In genomic region chr8:122989976-122990375, GRCm38 (mm10) we compare ENCODE assay signal across 18 mouse cellular contexts. TPM values are rescaled to one million over a fixed set of nuclear protein-coding genes. Genes with fewer than 3 reads are reported as not detected.
A peak's percentile ranks its signal among the peaks of the same experiment; 100 is the strongest.
DNase-seq lines count a peak whose midpoint lies in the region; ATAC-seq lines count a peak whose summit lies in the region.
"Had no signal": no experiment of that assay in that cellular context is flagged by ENCODE, and none has a peak within 500 bp of the region (broad histone marks: within the 10 kb centered on the region; RNA-seq: fewer than 3 reads in every experiment).

No protein-coding gene starts in this region.

- H3K27ac ChIP-seq in brown adipose tissue, adult 24 weeks (replicated peaks; ENCODE audit: low read depth, low read length), result 0 out of 2 replicates have a peak overlapping the region, but pooled peaks have one; percentile 27
- no peak overlapping the region for H3K27ac ChIP-seq in hindbrain, embryonic 14.5 days
- H3K27ac ChIP-seq: hindbrain, embryonic 10.5 days; liver, embryonic 14.5 days; neural tube, embryonic 13.5 days had no signal

- peak overlapping the region; percentile 65 for H3K4me3 ChIP-seq in megakaryocyte, embryonic 14.5 days (replicated peaks)
- H3K4me3 ChIP-seq in brown adipose tissue, adult 24 weeks (ENCODE audit: insufficient read depth, low read depth, low read length), result no peak overlapping the region
- no peak overlapping the region for H3K4me3 ChIP-seq in hindbrain, embryonic 14.5 days (replicated peaks; ENCODE audit: low read length)
- H3K4me3 ChIP-seq: hindbrain, embryonic 10.5 days; neural tube, embryonic 13.5 days had no signal

- no peak overlapping the region for H3K4me2 ChIP-seq in hindbrain, embryonic 14.5 days (replicated peaks)
- H3K4me2 ChIP-seq: neural tube, embryonic 13.5 days had no signal

- 91% methylated on average over 2 of the region's 2 CpGs for WGBS in hindbrain, embryonic 14.5 days

- ATAC-seq in megakaryocyte, adult 5-6 weeks (ENCODE audit: poor library complexity, severe bottlenecking), result no peak
- no peak for ATAC-seq in hindbrain, embryonic 14.5 days (ENCODE audit: low FRiP score)
- ATAC-seq: forebrain, embryonic 14.5 days; midbrain, embryonic 16.5 days; Patski had no signal

- H3K36me3 ChIP-seq in megakaryocyte, embryonic 14.5 days (replicated peaks; ENCODE audit: low read length), result peaks cover 8% of the 10 kb centered on the region
- H3K36me3 ChIP-seq in hindbrain, embryonic 14.5 days (replicated peaks; ENCODE audit: control insufficient read depth, insufficient read depth), result no peaks in the 10 kb centered on the region
- H3K36me3 ChIP-seq: hindbrain, embryonic 10.5 days; neural tube, embryonic 13.5 days had no signal

- no peaks in the 10 kb centered on the region for H3K27me3 ChIP-seq in megakaryocyte, embryonic 14.5 days (replicated peaks)
- H3K27me3 ChIP-seq in hindbrain, embryonic 14.5 days (ENCODE audit: control insufficient read depth, insufficient read depth, low read length), result no peaks in the 10 kb centered on the region
- H3K27me3 ChIP-seq: neural tube, embryonic 13.5 days; Patski had no signal

- no peak overlapping the region for H3K9ac ChIP-seq in hindbrain, embryonic 14.5 days
- H3K9ac ChIP-seq: liver, embryonic 14.5 days; neural tube, embryonic 13.5 days had no signal

- H3K9me3 ChIP-seq in megakaryocyte, embryonic 14.5 days, result no peaks in the 10 kb centered on the region
- H3K9me3 ChIP-seq in hindbrain, embryonic 14.5 days (ENCODE audit: control insufficient read depth, low read length), result no peaks in the 10 kb centered on the region
- H3K9me3 ChIP-seq: hindbrain, embryonic 10.5 days; neural tube, embryonic 13.5 days had no signal

- peak; percentile 75 for DNase-seq in CD4-positive, CD25-positive, alpha-beta regulatory T cell, adult 2 months (ENCODE audit: low read depth, low spot score)
- DNase-seq in naive thymus-derived CD4-positive, alpha-beta T cell, adult 2 months (ENCODE audit: low read depth), result peak; percentile 74
- DNase-seq in hindbrain, embryonic 14.5 days (ENCODE audit: low spot score), result no peak
- no peak for DNase-seq in kidney, postnatal 25 days
- DNase-seq: cerebellum, adult 9-10 months; embryo, embryonic 11 days; kidney, adult 2 months; kidney, postnatal 36 days; lung, postnatal 4 days had no signal

- peaks cover 100% of the 10 kb centered on the region for H3K4me1 ChIP-seq in megakaryocyte, embryonic 14.5 days
- H3K4me1 ChIP-seq in brown adipose tissue, adult 24 weeks (ENCODE audit: control insufficient read depth, insufficient read depth, insufficient read length, low read length), result peaks cover 53% of the 10 kb centered on the region
- peaks cover 14% of the 10 kb centered on the region; the same call in 1 of the 2 replicates for H3K4me1 ChIP-seq in hindbrain, embryonic 14.5 days (replicated peaks; ENCODE audit: control insufficient read depth, insufficient read depth, low read length)

RNA-seq across cellular contexts. Expression of gene Ankrd11, which starts 52.1 kb away (rescaled TPM):
- 46.9 and 49.4 TPM in 2 replicates for polyA plus RNA-seq in megakaryocyte, embryonic 14.5 days (2012; ENCODE audit: insufficient read depth, low replicate concordance)
- 86.2 and 87.9 TPM in 2 replicates for total RNA-seq in megakaryocyte, adult 5-6 weeks (2015)
- 90.5 and 102 TPM in 2 replicates for total RNA-seq in megakaryocyte, adult 5-6 weeks (2017)
- polyA plus RNA-seq in brown adipose tissue, adult 24 weeks (2012; ENCODE audit: insufficient read depth, insufficient read length, missing spikeins), result 33.3 and 37.9 TPM in 2 replicates
- 45.3 and 49.9 TPM in 2 replicates for polyA plus RNA-seq in hindbrain, embryonic 14.5 days (2014; fragmentation: Nextera tagmentation; extraction: Ambion mirVana)

Comparison
In these comparisons a context has a peak if more than half of its experiments do, and no peak if none do; other contexts are left out.
1. DNase-seq: peak in CD4-positive, CD25-positive, alpha-beta regulatory T cell, adult 2 months (single experiment) and naive thymus-derived CD4-positive, alpha-beta T cell, adult 2 months (single experiment); none in hindbrain, embryonic 14.5 days (single experiment) and kidney, postnatal 25 days (0 of 2).